Mouse (Mus musculus) midbrain, embryonic 16.5 days (tissue): ENCODE data around the gene Macrod2. TPM values are rescaled to one million over a fixed set of nuclear protein-coding genes. Genes with fewer than 3 reads are reported as not detected.

Experiments used
- ATAC-seq: fragments of 200-750 bp; cut with Nextera tagmentation; 2 replicates; pipeline ENCODE4 v1.8.0; 2017; ENCODE audit warnings: moderate TSS enrichment
- H3K27ac ChIP-seq: fragments of 300-500 bp; sonication (generic); 2 replicates; pipeline ENCODE4 v1.5.1; 2014; ENCODE audit warnings: mild to moderate bottlenecking, low read length, mixed read lengths
- H3K27me3 ChIP-seq: fragments of 300-500 bp; sonication (generic); 2 replicates; pipeline ENCODE4 v1.6.1; 2014; ENCODE audit warnings: low read depth, low read length, mixed read lengths; ENCODE audit not compliant: control insufficient read depth, insufficient read depth
- H3K36me3 ChIP-seq: fragments of 300-500 bp; sonication (generic); 2 replicates; pipeline ENCODE4 v1.6.1; 2014; ENCODE audit warnings: mild to moderate bottlenecking, low read length, moderate library complexity, mixed read lengths; ENCODE audit not compliant: control insufficient read depth, insufficient read depth
- H3K4me1 ChIP-seq: fragments of 300-500 bp; sonication (generic); 2 replicates; pipeline ENCODE4 v1.6.1; 2014; ENCODE audit warnings: mild to moderate bottlenecking, low read length, mixed read lengths; ENCODE audit not compliant: control insufficient read depth, insufficient read depth
- H3K4me2 ChIP-seq: fragments of 300-500 bp; sonication (generic); 2 replicates; pipeline ENCODE4 v1.6.1; 2014; ENCODE audit warnings: mild to moderate bottlenecking, low read length, mixed read lengths
- H3K4me3 ChIP-seq: fragments of 300-500 bp; sonication (generic); 2 replicates; pipeline ENCODE4 v1.5.1; 2014; ENCODE audit warnings: low read depth, mild to moderate bottlenecking, low read length, moderate library complexity, mixed read lengths
- H3K9ac ChIP-seq: fragments of 300-500 bp; sonication (generic); 2 replicates; pipeline ENCODE4 v1.6.1; 2014; ENCODE audit warnings: low read depth, low read length, mixed read lengths
- H3K9me3 ChIP-seq: fragments of 300-500 bp; sonication (generic); replicated peaks from 2 replicates; pipeline ENCODE4 v1.6.1; 2014; ENCODE audit warnings: mild to moderate bottlenecking, low read length, mixed read lengths; ENCODE audit not compliant: control insufficient read depth, poor library complexity, severe bottlenecking
- WGBS: fragments of 180-500 bp; shearing (Covaris S2); extraction: QIAGEN DNeasy Blood & Tissue Kit; methylation state at CpG from one replicate; pipeline ENCODE4 v1.1.7; 2014; 5-methylcytosine and 5-hydroxymethylcytosine counted together
- polyA plus RNA-seq: library from polyadenylated mRNA; unstranded; fragments of >200 nt; fragmentation: Nextera tagmentation; extraction: Ambion mirVana; gene quantifications from 2 replicates; pipeline ENCODE4 v1.2.1, GENCODE M21; 2015

The Macrod2 gene
- polyA plus RNA-seq, 1 experiment from 2014 or later, result 96.9 TPM

DNA sequence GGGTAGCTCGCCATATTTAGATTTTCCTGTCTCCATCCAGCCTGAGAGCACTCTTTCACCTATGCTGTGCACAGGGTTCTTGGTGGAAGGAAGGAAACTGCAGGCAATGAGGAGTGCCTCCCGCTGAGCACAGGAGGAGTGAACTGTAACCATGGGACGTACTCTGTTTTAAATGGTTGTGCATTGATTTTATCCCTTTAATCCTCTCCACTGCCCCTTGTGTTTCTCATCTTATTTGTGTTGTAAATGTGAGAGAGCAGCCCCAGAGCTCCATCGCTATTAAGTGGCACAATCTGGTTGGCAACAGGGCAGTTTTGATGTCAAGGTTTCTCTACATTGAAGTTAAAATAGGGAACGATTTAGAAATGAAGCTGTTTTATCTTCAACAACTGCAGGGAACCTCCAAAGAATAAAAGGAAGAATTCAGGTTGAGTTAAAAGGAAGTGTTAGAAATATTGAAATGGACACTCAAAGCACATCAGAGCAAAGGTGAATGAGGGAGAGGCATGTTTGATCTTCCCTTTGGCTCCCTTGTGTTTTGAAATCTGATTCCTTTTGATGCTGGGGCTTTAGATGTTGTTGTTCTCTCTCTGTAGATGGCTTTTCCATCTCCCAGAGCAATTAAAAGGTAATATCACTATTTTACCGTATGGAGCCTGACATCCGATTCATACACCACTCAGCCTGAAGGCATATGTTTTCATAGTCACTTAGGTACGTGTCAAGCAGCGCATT is 1467.6 kb downstream of the Macrod2 start:
- peaks cover 6% of the 10 kb centered on the region; the same call in 1 of the 2 replicates for H3K4me1 ChIP-seq
- H3K27ac ChIP-seq, result no peak overlapping the region
- H3K27me3 ChIP-seq, result no peaks in the 10 kb centered on the region
- WGBS, result 35% methylated on average over 9 of the region's 9 CpGs
- H3K4me2 ChIP-seq, result no peak overlapping the region
- H3K36me3 ChIP-seq, result no peaks in the 10 kb centered on the region
- H3K4me3 ChIP-seq, result no peak overlapping the region
- peak; percentile 45; the same call in 1 of the 2 replicates for ATAC-seq
- H3K9me3 ChIP-seq, result no peaks in the 10 kb centered on the region
- no peak overlapping the region for H3K9ac ChIP-seq

GRCm38 (mm10) chr2:141863628-141864165 is 1468.6 kb downstream of the Macrod2 start:
- no peaks in the 10 kb centered on the region for H3K9me3 ChIP-seq
- H3K27me3 ChIP-seq, result no peaks in the 10 kb centered on the region
- peaks cover 6% of the 10 kb centered on the region; the same call in 1 of the 2 replicates for H3K4me1 ChIP-seq
- no peak overlapping the region for H3K9ac ChIP-seq
- no peak overlapping the region for H3K4me2 ChIP-seq
- H3K27ac ChIP-seq, result no peak overlapping the region
- WGBS, result 75% methylated on average over 2 of the region's 2 CpGs
- ATAC-seq, result no peak
- H3K36me3 ChIP-seq, result no peaks in the 10 kb centered on the region
- H3K4me3 ChIP-seq, result no peak overlapping the region

- no peaks in the 10 kb centered on the region for H3K4me1 ChIP-seq
- WGBS, result 86% methylated on average over 4 of the region's 4 CpGs
- ATAC-seq, result no peak
- no peaks in the 10 kb centered on the region for H3K9me3 ChIP-seq
- no peak overlapping the region for H3K4me2 ChIP-seq
- no peaks in the 10 kb centered on the region for H3K27me3 ChIP-seq
- H3K36me3 ChIP-seq, result no peaks in the 10 kb centered on the region
- no peak overlapping the region for H3K27ac ChIP-seq
- H3K4me3 ChIP-seq, result no peak overlapping the region
- H3K9ac ChIP-seq, result no peak overlapping the region
Observed at GRCm38 (mm10) chr2:141870930-141871329, 1475.8 kb downstream of the Macrod2 start.

DNA sequence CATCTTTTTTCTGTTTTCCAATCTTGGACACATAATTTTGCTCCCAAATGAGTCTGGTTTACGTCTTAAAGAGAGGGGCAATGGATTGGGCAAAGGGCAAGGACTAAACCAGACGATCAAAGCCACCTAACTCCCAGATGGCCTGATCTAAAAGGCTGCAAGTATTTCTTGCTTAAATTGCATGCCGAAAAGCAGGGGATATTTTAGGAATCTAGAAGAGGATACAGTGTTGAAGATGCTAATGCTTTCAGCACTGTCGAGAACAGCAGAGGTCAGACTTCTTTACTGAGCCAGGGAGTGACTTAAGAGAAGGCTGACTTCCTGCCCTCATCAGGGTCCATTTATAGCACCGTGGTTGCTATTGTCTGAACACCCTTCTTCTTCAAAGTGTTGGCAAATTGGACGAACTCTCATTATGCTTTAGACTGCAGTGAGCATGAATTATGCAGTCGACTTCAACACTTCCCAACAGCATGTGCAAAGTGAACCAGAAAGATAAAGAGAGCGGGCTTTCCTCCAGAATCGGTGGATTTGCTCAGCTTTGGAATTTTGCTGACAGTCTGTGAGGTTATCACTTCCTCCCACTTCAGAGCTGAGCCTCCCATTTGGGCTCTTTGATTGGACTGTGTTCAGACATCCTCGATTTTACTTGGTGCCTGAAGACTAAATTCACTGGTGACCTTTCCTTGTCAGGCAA is 1481.2 kb downstream of the Macrod2 start:
- H3K36me3 ChIP-seq, result no peaks in the 10 kb centered on the region
- no peak overlapping the region for H3K4me3 ChIP-seq
- 0 out of 2 replicates have a peak, but pooled peaks have one; percentile 28 for ATAC-seq
- no peaks in the 10 kb centered on the region for H3K9me3 ChIP-seq
- no peak overlapping the region for H3K4me2 ChIP-seq
- no peaks in the 10 kb centered on the region for H3K27me3 ChIP-seq
- no peak overlapping the region for H3K9ac ChIP-seq
- 48% methylated on average over 10 of the region's 10 CpGs for WGBS
- H3K4me1 ChIP-seq, result 0 out of 2 replicates have a peak, but pooled peaks cover 5% of the 10 kb centered on the region
- H3K27ac ChIP-seq, result no peak overlapping the region

- H3K4me2 ChIP-seq, result no peak overlapping the region
- no peaks in the 10 kb centered on the region for H3K9me3 ChIP-seq
- no peak overlapping the region for H3K9ac ChIP-seq
- H3K27me3 ChIP-seq, result no peaks in the 10 kb centered on the region
- no peaks in the 10 kb centered on the region for H3K36me3 ChIP-seq
- H3K4me3 ChIP-seq, result no peak overlapping the region
- WGBS, result 72% methylated on average over 2 of the region's 2 CpGs
- H3K4me1 ChIP-seq, result 0 out of 2 replicates have a peak, but pooled peaks cover 5% of the 10 kb centered on the region
- ATAC-seq, result no peak
- no peak overlapping the region for H3K27ac ChIP-seq
Observed at GRCm38 (mm10) chr2:141876958-141877357, 1481.8 kb downstream of the Macrod2 start.

- Histone ChIP-seq H3K4me3 (no peak overlapping the region), H3K36me3 (no peaks in the 10 kb centered on the region), H3K9ac (no peak overlapping the region), H3K27ac (no peak overlapping the region), H3K4me1 (0 out of 2 replicates have a peak, but pooled peaks cover 5% of the 10 kb centered on the region), H3K4me2 (no peak overlapping the region), H3K9me3 (no peaks in the 10 kb centered on the region), H3K27me3 (no peaks in the 10 kb centered on the region)
- ATAC-seq, result no peak
- 86% methylated on average over 1 of the region's 1 CpGs for WGBS
Observed at GRCm38 (mm10) chr2:141878473-141878872, 1483.4 kb downstream of the Macrod2 start.

DNA sequence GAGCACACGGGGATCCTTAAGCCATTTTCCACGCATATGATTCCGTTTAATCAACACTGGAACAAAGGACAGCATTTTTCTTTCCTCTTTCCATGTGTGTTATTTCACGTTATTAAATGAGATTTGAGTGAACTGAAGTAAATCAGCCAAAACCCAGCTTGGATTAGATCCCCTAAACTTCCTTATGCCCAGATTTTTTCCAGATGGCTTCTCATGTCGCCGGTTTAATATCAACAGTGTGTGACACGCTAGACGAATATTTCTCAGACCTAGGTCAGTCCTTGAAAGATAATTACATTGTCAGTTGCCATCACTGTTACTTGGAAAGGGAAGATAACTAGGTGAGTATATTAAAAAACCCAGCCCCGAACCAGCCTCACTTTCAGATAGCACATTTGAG is 1484.6 kb downstream of the Macrod2 start:
- ATAC-seq, result no peak
- Histone ChIP-seq H3K4me2 (no peak overlapping the region), H3K27me3 (no peaks in the 10 kb centered on the region), H3K36me3 (no peaks in the 10 kb centered on the region), H3K4me1 (0 out of 2 replicates have a peak, but pooled peaks cover 5% of the 10 kb centered on the region), H3K27ac (no peak overlapping the region), H3K4me3 (no peak overlapping the region), H3K9me3 (no peaks in the 10 kb centered on the region), H3K9ac (no peak overlapping the region)
- WGBS, result 49% methylated on average over 9 of the region's 9 CpGs

- Histone ChIP-seq H3K4me2 (no peak overlapping the region), H3K27ac (no peak overlapping the region)
- WGBS, result 68% methylated on average over 11 of the region's 11 CpGs
Observed at GRCm38 (mm10) chr2:141886694-141887474, 1491.8 kb downstream of the Macrod2 start.

More at GRCm38 (mm10) chr2:141886694-141887474, 1491.8 kb downstream of the Macrod2 start:
- Histone ChIP-seq H3K4me3 (no peak overlapping the region), H3K9ac (no peak overlapping the region), H3K27me3 (no peaks in the 10 kb centered on the region), H3K36me3 (no peaks in the 10 kb centered on the region), H3K9me3 (no peaks in the 10 kb centered on the region), H3K4me1 (no peaks in the 10 kb centered on the region)
- ATAC-seq, result no peak
